Mouse (Mus musculus) bone marrow macrophage, adult 2 months (primary cell): ENCODE measurements around the gene Cdh4.

Experiments
- CTCF ChIP-seq: IDR thresholded peaks from 2 replicates; pipeline ENCODE4 v1.5.1; 2012; ENCODE audit warnings: low read depth, mild to moderate bottlenecking, low read length, moderate library complexity
- POLR2A ChIP-seq: IDR thresholded peaks from 2 replicates; pipeline ENCODE4 v1.6.1; 2012; ENCODE audit warnings: mild to moderate bottlenecking, low read depth, low read length, borderline replicate concordance

DNA sequence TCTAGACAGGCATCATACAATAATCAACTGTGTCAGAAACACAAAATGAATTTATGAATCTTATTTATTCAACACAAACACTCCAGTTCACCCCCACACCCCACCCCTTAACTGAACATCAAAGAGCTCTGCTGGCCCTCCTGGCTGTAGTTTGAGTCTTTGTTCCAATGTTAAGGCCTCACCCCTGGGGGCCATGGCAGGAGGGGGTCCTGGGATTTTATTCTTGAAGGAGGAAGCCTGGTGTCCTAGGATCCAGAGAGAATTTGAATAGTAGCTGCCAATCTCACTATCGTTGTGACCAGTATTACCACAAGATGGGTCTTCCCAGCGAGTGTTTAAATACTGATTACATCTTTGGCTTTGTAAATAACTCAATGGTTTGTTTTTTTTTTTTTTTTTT is 94.5 kb downstream of the Cdh4 start:
- no peak for TF ChIP-seq POLR2A
- TF ChIP-seq CTCF, result no peak
